In the genomic region with DNA sequence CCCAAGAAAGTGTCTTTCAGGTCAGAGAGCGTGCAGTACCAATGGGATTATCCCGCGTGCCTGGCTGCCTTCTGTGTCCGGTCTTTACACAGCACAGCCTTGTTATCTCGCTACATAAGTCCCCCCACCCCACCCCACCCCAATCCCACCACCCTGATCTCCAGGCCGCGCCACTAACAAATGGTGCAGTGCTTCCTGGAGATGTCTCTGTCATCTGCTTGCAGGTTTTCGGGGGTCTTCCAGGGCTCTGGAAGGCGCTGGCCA, we compare ENCODE assay signal across 8 mouse cellular contexts. TPM values are rescaled to one million over a fixed set of nuclear protein-coding genes. Genes with fewer than 3 reads are reported as not detected.
A peak's percentile ranks its signal among the peaks of the same experiment; 100 is the strongest.
DNase-seq lines count a peak whose midpoint lies in the region; ATAC-seq and TF ChIP-seq lines count a peak whose summit lies in the region.

A gene (minus strand): TSS at position 43 of the 264 bp plus-strand sequence.

- no peak for DNase-seq in testis, postnatal 14 days (ENCODE audit: low spot score)
- no peak for DNase-seq in heart, postnatal 36 days
- no peak for DNase-seq in limb, embryonic 14.5 days (ENCODE audit: low spot score)
- no peak for DNase-seq in Muller cell, postnatal 12 days (ENCODE audit: inconsistent ontology term)
- DNase-seq in cerebellum, adult 9-10 months, result no peak

- H3K27me3 ChIP-seq in testis, adult 2 months (ENCODE audit: control insufficient read depth, insufficient read depth, low read length), result no peaks in the 10 kb centered on the region
- H3K27me3 ChIP-seq in erythroblast, embryonic 14.5 days (ENCODE audit: control insufficient read depth), result peaks cover 18% of the 10 kb centered on the region
- no peaks in the 10 kb centered on the region for H3K27me3 ChIP-seq in limb, embryonic 14.5 days (ENCODE audit: control insufficient read depth, insufficient read depth, low read length)
- H3K27me3 ChIP-seq in stomach, embryonic 14.5 days (ENCODE audit: control insufficient read depth, insufficient read depth, low read length), result no peaks in the 10 kb centered on the region

- H3K4me1 ChIP-seq in testis, adult 2 months (ENCODE audit: control insufficient read depth, insufficient read depth, low read length), result peaks cover 19% of the 10 kb centered on the region
- H3K4me1 ChIP-seq in erythroblast, embryonic 14.5 days (ENCODE audit: control insufficient read depth), result peaks cover 45% of the 10 kb centered on the region
- H3K4me1 ChIP-seq in limb, embryonic 14.5 days (ENCODE audit: control insufficient read depth, insufficient read depth, low read length), result peaks cover 11% of the 10 kb centered on the region
- H3K4me1 ChIP-seq in stomach, embryonic 14.5 days (ENCODE audit: control insufficient read depth, insufficient read depth, low read length), result peaks cover 14% of the 10 kb centered on the region

- H3K27ac ChIP-seq in testis, adult 2 months (ENCODE audit: control insufficient read depth, insufficient read depth, low read depth, low read length), result peak within 1 kb of the TSS; percentile 76
- peak within 1 kb of the TSS; percentile 67 for H3K27ac ChIP-seq in limb, embryonic 14.5 days (replicated peaks; ENCODE audit: low read depth, low read length)
- H3K27ac ChIP-seq in stomach, embryonic 14.5 days (ENCODE audit: low read length), result peak within 1 kb of the TSS; percentile 79

- TF ChIP-seq CTCF in testis, adult 2 months (IDR thresholded peaks at IDR 0.05; ENCODE audit: control insufficient read depth, insufficient read depth, insufficient replicate concordance, low read depth, low read length), result no peak

- H3K36me3 ChIP-seq in testis, adult 2 months (ENCODE audit: control insufficient read depth, insufficient read depth, low read length), result no peaks in the 10 kb centered on the region
- H3K36me3 ChIP-seq in erythroblast, embryonic 14.5 days (ENCODE audit: control insufficient read depth), result peaks cover 35% of the 10 kb centered on the region
- H3K36me3 ChIP-seq in limb, embryonic 14.5 days (ENCODE audit: control insufficient read depth, insufficient read depth, low read length), result peaks cover 29% of the 10 kb centered on the region
- H3K36me3 ChIP-seq in stomach, embryonic 14.5 days (ENCODE audit: control insufficient read depth, insufficient read depth, low read length), result peaks cover 19% of the 10 kb centered on the region

- H3K9ac ChIP-seq in limb, embryonic 14.5 days (ENCODE audit: low read depth, low read length, severe bottlenecking), result peak within 1 kb of the TSS; percentile 75
- H3K9ac ChIP-seq in stomach, embryonic 14.5 days (replicated peaks; ENCODE audit: low read depth, low read length), result peak within 1 kb of the TSS; percentile 74

- peak within 1 kb of the TSS; percentile 97 for H3K4me2 ChIP-seq in limb, embryonic 14.5 days (replicated peaks; ENCODE audit: low read depth, low read length, severe bottlenecking)
- H3K4me2 ChIP-seq in stomach, embryonic 14.5 days (replicated peaks; ENCODE audit: low read depth, low read length), result peak within 1 kb of the TSS; percentile 97

- no peak for TF ChIP-seq POLR2A in testis, adult 2 months (IDR thresholded peaks at IDR 0.05; ENCODE audit: control insufficient read depth, low read depth, low read length)
- no peak for TF ChIP-seq POLR2A in limb, embryonic 14.5 days (IDR thresholded peaks at IDR 0.05; ENCODE audit: borderline replicate concordance, extremely low read depth, insufficient read depth, insufficient read length)

- 0% methylated on average over 9 of the region's 9 CpGs for WGBS in limb, embryonic 14.5 days
- WGBS in stomach, embryonic 14.5 days, result under 1% methylated on average over 9 of the region's 9 CpGs

- H3K4me3 ChIP-seq in testis, adult 2 months (ENCODE audit: control insufficient read depth, low read depth, low read length), result peak within 1 kb of the TSS; percentile 93
- peak within 1 kb of the TSS; percentile 83 for H3K4me3 ChIP-seq in erythroblast, embryonic 14.5 days (replicated peaks)
- H3K4me3 ChIP-seq in limb, embryonic 14.5 days (replicated peaks; ENCODE audit: low read length), result peak within 1 kb of the TSS; percentile 78
- H3K4me3 ChIP-seq in stomach, embryonic 14.5 days (ENCODE audit: low read depth, low read length), result peak within 1 kb of the TSS; percentile 89

- intact Hi-C loops in heart, postnatal 36 days (cut with DNase I), result loop anchor here (2.0 kb wide), 1 partner anchor 59 kb away; no protein-coding TSS in a partner anchor

- peak; percentile 48; the same call in 1 of the 2 replicates for ATAC-seq in limb, embryonic 14.5 days (ENCODE audit: low FRiP score, low read depth)
- no peak for ATAC-seq in stomach, embryonic 14.5 days (ENCODE audit: insufficient number of reproducible peaks, insufficient read depth, low FRiP score, low read depth)

- no peaks in the 10 kb centered on the region for H3K9me3 ChIP-seq in erythroblast, embryonic 14.5 days (ENCODE audit: control insufficient read depth, low read length)
- H3K9me3 ChIP-seq in limb, embryonic 14.5 days (ENCODE audit: control insufficient read depth, low read length), result no peaks in the 10 kb centered on the region
- H3K9me3 ChIP-seq in stomach, embryonic 14.5 days (ENCODE audit: control insufficient read depth, low read depth, low read length), result no peaks in the 10 kb centered on the region

RNA-seq across cellular contexts. Expression of the gene that starts here (rescaled TPM):
- 93.7 and 96.8 TPM in 2 replicates for polyA plus RNA-seq in testis, adult 2 months (2012; rRNA removed)
- polyA plus RNA-seq in erythroblast, embryonic 14.5 days (2012), result 8.2 and 11.4 TPM in 2 replicates
- 100 to 1,000 TPM; 119 to 126 TPM for total RNA-seq in heart, postnatal 36 days (2021)
- 106 and 130 TPM in 2 replicates for polyA plus RNA-seq in limb, embryonic 14.5 days (2012; rRNA removed)
- 409 and 415 TPM in 2 replicates for polyA plus RNA-seq in limb, embryonic 14.5 days (2014; fragmentation: Nextera tagmentation; extraction: Ambion mirVana)
- 416 and 439 TPM in 2 replicates for polyA plus RNA-seq in stomach, embryonic 14.5 days (2014; fragmentation: Nextera tagmentation; extraction: Ambion mirVana)
